Mouse (Mus musculus) frontal cortex, postnatal 36 days (tissue): Measurements from ENCODE around the gene Ccdc187.

Source experiments
- DNase-seq, 2 experiments: peaks; one replicate each; pipeline ENCODE4 v3.0.0; 2022; ENCODE audit warnings: low spot score in 2 of 2

The Ccdc187 gene

GRCm38 (mm10) chr2:26280594-26280993 is 13.8 kb downstream of the Ccdc187 start:
- no peak for DNase-seq

GRCm38 (mm10) chr2:26279712-26280111 is 14.6 kb downstream of the Ccdc187 start:
- no peak for DNase-seq

GRCm38 (mm10) chr2:26273611-26274010 is 20.7 kb downstream of the Ccdc187 start:
- peak; percentile 39 to 70 for DNase-seq

GRCm38 (mm10) chr2:26268216-26268615 is 26.1 kb downstream of the Ccdc187 start:
- no peak for DNase-seq

- DNase-seq: no peak
Observed at GRCm38 (mm10) chr2:26266066-26266742, 28.2 kb downstream of the Ccdc187 start.

GRCm38 (mm10) chr2:26265095-26265494 is 29.3 kb downstream of the Ccdc187 start:
- no peak for DNase-seq

GRCm38 (mm10) chr2:26264646-26265045 is 29.7 kb downstream of the Ccdc187 start:
- no peak for DNase-seq

- DNase-seq: no peak
Observed at GRCm38 (mm10) chr2:26257315-26258096, 36.9 kb downstream of the Ccdc187 start.

- DNase-seq: no peak
Observed at GRCm38 (mm10) chr2:26254816-26255215, 39.5 kb downstream of the Ccdc187 start.

GRCm38 (mm10) chr2:26252514-26253206 is 41.7 kb downstream of the Ccdc187 start:
- DNase-seq: no peak

GRCm38 (mm10) chr2:26247531-26247930 is 46.8 kb downstream of the Ccdc187 start:
- DNase-seq: no peak

- DNase-seq: no peak
Observed at GRCm38 (mm10) chr2:26240841-26241240, 53.5 kb downstream of the Ccdc187 start.

- DNase-seq: no peak
Observed at GRCm38 (mm10) chr2:26240330-26240729, 54.0 kb downstream of the Ccdc187 start.

- peak; percentile 76 to 86 for DNase-seq
Observed at GRCm38 (mm10) chr2:26237290-26237782, 57.0 kb downstream of the Ccdc187 start, which contains the start of gene Qsox2. Gene Qsox2, minus strand, starts transcription at chr2:26237525.

- DNase-seq: peak in 1 of 2 experiments; percentile 15
Observed at GRCm38 (mm10) chr2:26236681-26237289, 57.6 kb downstream of the Ccdc187 start.

- no peak for DNase-seq
Observed at GRCm38 (mm10) chr2:26234771-26235170, 59.6 kb downstream of the Ccdc187 start.

GRCm38 (mm10) chr2:26234253-26234652 is 60.1 kb downstream of the Ccdc187 start:
- DNase-seq: no peak

- DNase-seq: peak in 1 of 2 experiments; percentile 14
Observed at GRCm38 (mm10) chr2:26231366-26231765, 63.0 kb downstream of the Ccdc187 start.

GRCm38 (mm10) chr2:26230253-26230652 is 64.1 kb downstream of the Ccdc187 start:
- no peak for DNase-seq

GRCm38 (mm10) chr2:26227788-26228187 is 66.6 kb downstream of the Ccdc187 start:
- peak; percentile 36 to 49 for DNase-seq

GRCm38 (mm10) chr2:26225242-26225641 is 69.1 kb downstream of the Ccdc187 start:
- no peak for DNase-seq

GRCm38 (mm10) chr2:26223961-26224360 is 70.4 kb downstream of the Ccdc187 start:
- no peak for DNase-seq
